Mouse (Mus musculus) layer of hippocampus, adult 8-10 months (tissue): ENCODE data around the gene Nxph4. TPM values are rescaled to one million over a fixed set of nuclear protein-coding genes. Genes with fewer than 3 reads are reported as not detected.
A peak's percentile ranks its signal among the peaks of the same experiment; 100 is the strongest.

Source experiments
- DNase-seq, 2 experiments: peaks; one replicate each; pipeline ENCODE4 v3.0.0; 2022; ENCODE audit warnings: low spot score in 2 of 2
- total RNA-seq, 4 experiments: library from RNA; stranded (reverse); gene quantifications; 2 replicates each; pipeline ENCODE4 v1.2.4; 2022

The Nxph4 gene
- total RNA-seq, 4 experiments from 2014 or later = 1.9 to 2.7 (median 2.3) TPM

- DNase-seq = no peak
Observed at GRCm38 (mm10) chr10:127491128-127491512, 43.2 kb downstream of the Nxph4 start.

GRCm38 (mm10) chr10:127490160-127491127 is 43.9 kb downstream of the Nxph4 start:
- no peak for DNase-seq

GRCm38 (mm10) chr10:127488856-127489255 is 45.5 kb downstream of the Nxph4 start:
- DNase-seq = no peak

GRCm38 (mm10) chr10:127485235-127485634 is 49.1 kb downstream of the Nxph4 start:
- DNase-seq = no peak

GRCm38 (mm10) chr10:127480833-127481813 is 53.2 kb downstream of the Nxph4 start:
- peak; percentile 66 to 68 for DNase-seq

GRCm38 (mm10) chr10:127479131-127479530 is 55.2 kb downstream of the Nxph4 start:
- DNase-seq = no peak

GRCm38 (mm10) chr10:127477301-127477700 is 57.1 kb downstream of the Nxph4 start:
- DNase-seq = no peak

- DNase-seq = no peak
Observed at GRCm38 (mm10) chr10:127476541-127476940, 57.8 kb downstream of the Nxph4 start.

Other genes starting within 250 kb of the Nxph4 start
- gene Mbd6, start 245.5 kb downstream of the Nxph4 start, total RNA-seq = 10 to 100 TPM; 56.3 to 61.6 (median 56.8) TPM
- gene Mars, start 222.8 kb downstream of the Nxph4 start, total RNA-seq = 10 to 100 TPM; 56.7 to 65.8 (median 63.9) TPM
- gene Arhgap9, start 212.6 kb downstream of the Nxph4 start, total RNA-seq = 1 to 10 TPM in 3 of 4 experiments, under 1 TPM in 1; 0.60 to 4.6 (median 2.2) TPM
- gene Gli1, start 192.6 kb downstream of the Nxph4 start, total RNA-seq = 1 to 10 TPM; 2.7 to 4.0 (median 3.7) TPM
- gene Inhbe, start 180.1 kb downstream of the Nxph4 start, total RNA-seq = not detected
- not detected for gene Inhbc, start 164.1 kb downstream of the Nxph4 start, total RNA-seq
- 100 to 1,000 TPM; 159 to 182 (median 176) TPM for gene R3hdm2, start 154.2 kb downstream of the Nxph4 start, total RNA-seq
- 1 to 10 TPM; 2.1 to 3.5 (median 2.8) TPM for gene Stac3, start 32.9 kb downstream of the Nxph4 start, total RNA-seq
- gene Ndufa4l2, start 19.6 kb downstream of the Nxph4 start, total RNA-seq = 1 to 10 TPM; 2.9 to 4.4 (median 3.6) TPM
- gene Shmt2, start 12.1 kb downstream of the Nxph4 start, total RNA-seq = 10 to 100 TPM; 21.7 to 31.3 (median 29.1) TPM
- gene Lrp1, start 86.6 kb upstream of the Nxph4 start, total RNA-seq = 100 to 1,000 TPM; 293 to 333 (median 304) TPM
- gene Stat6, start 108.4 kb upstream of the Nxph4 start, total RNA-seq = 10 to 100 TPM in 3 of 4 experiments, 1 to 10 TPM in 1; 10.0 to 13.6 (median 11.3) TPM
- 1 to 10 TPM; 5.8 to 8.1 (median 7.6) TPM for gene Nemp1, start 132.3 kb upstream of the Nxph4 start, total RNA-seq
- 10 to 100 TPM; 45.3 to 51.6 (median 49.0) TPM for gene Nab2, start 134.0 kb upstream of the Nxph4 start, total RNA-seq
- 1 to 10 TPM in 2 of 4 experiments, under 1 TPM in 2; 0.56 to 1.7 (median 0.86) TPM for gene Myo1a, start 170.6 kb upstream of the Nxph4 start, total RNA-seq
- 1 to 10 TPM; 3.4 to 7.7 (median 4.1) TPM for gene Tac2, start 189.9 kb upstream of the Nxph4 start, total RNA-seq
- gene Zbtb39, start 205.0 kb upstream of the Nxph4 start, total RNA-seq = 10 to 100 TPM; 11.0 to 12.3 (median 11.3) TPM
- gene Gpr182, start 217.2 kb upstream of the Nxph4 start, total RNA-seq = 1 to 10 TPM; 1.6 to 2.2 (median 1.9) TPM
- gene Rdh1, start 225.2 kb upstream of the Nxph4 start, total RNA-seq = under 1 TPM; 0.07 to 0.25 (median 0.16) TPM
- under 1 TPM in 1 of 4 experiments, not detected in 3; 0.25 TPM for gene Rdh16f1, start 225.2 kb upstream of the Nxph4 start, total RNA-seq
- gene Rdh9, start 241.8 kb upstream of the Nxph4 start, total RNA-seq = 1 to 10 TPM in 1 of 4 experiments, under 1 TPM in 2, not detected in 1; 0.41 to 1.1 (median 0.83) TPM